Mouse (Mus musculus): ENCODE data around the gene Dynlt1c. TPM values are rescaled to one million over a fixed set of nuclear protein-coding genes. Genes with fewer than 3 reads are reported as not detected.
"Not testable (repeated sequence)": the region's sequence is repeated elsewhere in the genome, so short reads cannot be mapped to it uniquely, and the experiment has no call there.

The Dynlt1c gene
- polyA plus RNA-seq, 1 experiment from 2014 or later, result 43.2 TPM

GRCm38 (mm10) chr17:6630398-6630797 is 28.9 kb downstream of the Dynlt1c start:
- not testable (repeated sequence) for H3K9me3 ChIP-seq; H3K36me3 ChIP-seq; H3K27me3 ChIP-seq (ENCODE audit: insufficient read depth, poor library complexity, severe bottlenecking); DNase-seq (ENCODE audit: low spot score); H3K27ac ChIP-seq; H3K4me1 ChIP-seq (replicated peaks); H3K4me3 ChIP-seq
- 91% methylated on average over 4 of the region's 4 CpGs for WGBS

- not testable (repeated sequence) for H3K4me1 ChIP-seq (replicated peaks); H3K4me3 ChIP-seq; H3K36me3 ChIP-seq; H3K9me3 ChIP-seq; H3K27ac ChIP-seq; H3K27me3 ChIP-seq (ENCODE audit: insufficient read depth, poor library complexity, severe bottlenecking); DNase-seq (ENCODE audit: low spot score)
- 92% methylated on average over 6 of the region's 6 CpGs for WGBS
Measured at GRCm38 (mm10) chr17:6632850-6633249, 31.4 kb downstream of the Dynlt1c start.

GRCm38 (mm10) chr17:6635781-6636180 is 34.3 kb downstream of the Dynlt1c start:
- not testable (repeated sequence) for DNase-seq (ENCODE audit: low spot score); H3K27ac ChIP-seq; H3K9me3 ChIP-seq; H3K36me3 ChIP-seq; H3K27me3 ChIP-seq (ENCODE audit: insufficient read depth, poor library complexity, severe bottlenecking); H3K4me1 ChIP-seq (replicated peaks); H3K4me3 ChIP-seq
- 84% methylated on average over 2 of the region's 4 CpGs for WGBS

GRCm38 (mm10) chr17:6636861-6637260 is 35.4 kb downstream of the Dynlt1c start:
- no peak for DNase-seq (ENCODE audit: low spot score)
- H3K4me1 ChIP-seq (replicated peaks), result no peaks in the 10 kb centered on the region
- WGBS, result 83% methylated on average over 5 of the region's 5 CpGs

GRCm38 (mm10) chr17:6637434-6637833 is 36.0 kb downstream of the Dynlt1c start:
- H3K9me3 ChIP-seq, H3K4me3 ChIP-seq: not testable (repeated sequence)
- 94% methylated on average over 4 of the region's 4 CpGs for WGBS

More at GRCm38 (mm10) chr17:6636861-6637260, 35.4 kb downstream of the Dynlt1c start:
- Histone ChIP-seq H3K4me3 (no peak overlapping the region), H3K27me3 (ENCODE audit: insufficient read depth, poor library complexity, severe bottlenecking) (no peaks in the 10 kb centered on the region), H3K36me3 (no peaks in the 10 kb centered on the region), H3K27ac (no peak overlapping the region), H3K9me3 (peaks cover 4% of the 10 kb centered on the region)

GRCm38 (mm10) chr17:6638444-6638843 is 37.0 kb downstream of the Dynlt1c start:
- H3K36me3 ChIP-seq; H3K27me3 ChIP-seq (ENCODE audit: insufficient read depth, poor library complexity, severe bottlenecking); H3K4me3 ChIP-seq; H3K4me1 ChIP-seq (replicated peaks); H3K9me3 ChIP-seq; H3K27ac ChIP-seq; DNase-seq (ENCODE audit: low spot score): not testable (repeated sequence)
- 88% methylated on average over 8 of the region's 8 CpGs for WGBS

More at GRCm38 (mm10) chr17:6637434-6637833, 36.0 kb downstream of the Dynlt1c start:
- H3K27me3 ChIP-seq (ENCODE audit: insufficient read depth, poor library complexity, severe bottlenecking); DNase-seq (ENCODE audit: low spot score); H3K27ac ChIP-seq; H3K4me1 ChIP-seq (replicated peaks); H3K36me3 ChIP-seq: not testable (repeated sequence)

GRCm38 (mm10) chr17:6639486-6639885 is 38.0 kb downstream of the Dynlt1c start:
- H3K9me3 ChIP-seq; H3K4me3 ChIP-seq; H3K36me3 ChIP-seq; DNase-seq (ENCODE audit: low spot score); H3K4me1 ChIP-seq (replicated peaks); H3K27ac ChIP-seq; H3K27me3 ChIP-seq (ENCODE audit: insufficient read depth, poor library complexity, severe bottlenecking): not testable (repeated sequence)
- 94% methylated on average over 18 of the region's 21 CpGs for WGBS

- not testable (repeated sequence) for H3K4me3 ChIP-seq; H3K27ac ChIP-seq; H3K9me3 ChIP-seq; H3K36me3 ChIP-seq; H3K4me1 ChIP-seq (replicated peaks); H3K27me3 ChIP-seq (ENCODE audit: insufficient read depth, poor library complexity, severe bottlenecking); DNase-seq (ENCODE audit: low spot score)
- 87% methylated on average over 10 of the region's 10 CpGs for WGBS
Measured at GRCm38 (mm10) chr17:6640044-6640637, 38.7 kb downstream of the Dynlt1c start.

GRCm38 (mm10) chr17:6640771-6641429 is 39.4 kb downstream of the Dynlt1c start:
- WGBS, result 86% methylated on average over 14 of the region's 14 CpGs
- H3K9me3 ChIP-seq; DNase-seq (ENCODE audit: low spot score); H3K4me3 ChIP-seq; H3K27ac ChIP-seq; H3K4me1 ChIP-seq (replicated peaks); H3K27me3 ChIP-seq (ENCODE audit: insufficient read depth, poor library complexity, severe bottlenecking); H3K36me3 ChIP-seq: not testable (repeated sequence)

GRCm38 (mm10) chr17:6644210-6644609 is 42.7 kb downstream of the Dynlt1c start:
- 93% methylated on average over 9 of the region's 9 CpGs for WGBS
- not testable (repeated sequence) for H3K36me3 ChIP-seq; DNase-seq (ENCODE audit: low spot score); H3K27ac ChIP-seq; H3K4me1 ChIP-seq (replicated peaks); H3K9me3 ChIP-seq; H3K27me3 ChIP-seq (ENCODE audit: insufficient read depth, poor library complexity, severe bottlenecking); H3K4me3 ChIP-seq

GRCm38 (mm10) chr17:6644673-6645072 is 43.2 kb downstream of the Dynlt1c start:
- not testable (repeated sequence) for H3K9me3 ChIP-seq; H3K36me3 ChIP-seq; H3K27me3 ChIP-seq (ENCODE audit: insufficient read depth, poor library complexity, severe bottlenecking); H3K27ac ChIP-seq; H3K4me3 ChIP-seq; DNase-seq (ENCODE audit: low spot score); H3K4me1 ChIP-seq (replicated peaks)
- 92% methylated on average over 4 of the region's 4 CpGs for WGBS

- not testable (repeated sequence) for H3K9me3 ChIP-seq; H3K27ac ChIP-seq; DNase-seq (ENCODE audit: low spot score); H3K4me3 ChIP-seq; H3K36me3 ChIP-seq; H3K4me1 ChIP-seq (replicated peaks); H3K27me3 ChIP-seq (ENCODE audit: insufficient read depth, poor library complexity, severe bottlenecking)
- 90% methylated on average over 4 of the region's 4 CpGs for WGBS
Measured at GRCm38 (mm10) chr17:6645668-6646067, 44.2 kb downstream of the Dynlt1c start.

GRCm38 (mm10) chr17:6646841-6647240 is 45.4 kb downstream of the Dynlt1c start:
- DNase-seq (ENCODE audit: low spot score); H3K9me3 ChIP-seq; H3K4me3 ChIP-seq; H3K27me3 ChIP-seq (ENCODE audit: insufficient read depth, poor library complexity, severe bottlenecking); H3K27ac ChIP-seq; H3K4me1 ChIP-seq (replicated peaks): not testable (repeated sequence)
- H3K36me3 ChIP-seq, result peaks cover 13% of the 10 kb centered on the region
- WGBS, result 93% methylated on average over 8 of the region's 8 CpGs

- not testable (repeated sequence) for H3K9me3 ChIP-seq; H3K27ac ChIP-seq; DNase-seq (ENCODE audit: low spot score); H3K27me3 ChIP-seq (ENCODE audit: insufficient read depth, poor library complexity, severe bottlenecking); H3K4me1 ChIP-seq (replicated peaks); H3K4me3 ChIP-seq
- H3K36me3 ChIP-seq, result peaks cover 13% of the 10 kb centered on the region
- WGBS, result 93% methylated on average over 3 of the region's 3 CpGs
Measured at GRCm38 (mm10) chr17:6647452-6647851, 46.0 kb downstream of the Dynlt1c start.
